Comparison of ENCODE assay signal across 8 mouse cellular contexts in the genomic region with DNA sequence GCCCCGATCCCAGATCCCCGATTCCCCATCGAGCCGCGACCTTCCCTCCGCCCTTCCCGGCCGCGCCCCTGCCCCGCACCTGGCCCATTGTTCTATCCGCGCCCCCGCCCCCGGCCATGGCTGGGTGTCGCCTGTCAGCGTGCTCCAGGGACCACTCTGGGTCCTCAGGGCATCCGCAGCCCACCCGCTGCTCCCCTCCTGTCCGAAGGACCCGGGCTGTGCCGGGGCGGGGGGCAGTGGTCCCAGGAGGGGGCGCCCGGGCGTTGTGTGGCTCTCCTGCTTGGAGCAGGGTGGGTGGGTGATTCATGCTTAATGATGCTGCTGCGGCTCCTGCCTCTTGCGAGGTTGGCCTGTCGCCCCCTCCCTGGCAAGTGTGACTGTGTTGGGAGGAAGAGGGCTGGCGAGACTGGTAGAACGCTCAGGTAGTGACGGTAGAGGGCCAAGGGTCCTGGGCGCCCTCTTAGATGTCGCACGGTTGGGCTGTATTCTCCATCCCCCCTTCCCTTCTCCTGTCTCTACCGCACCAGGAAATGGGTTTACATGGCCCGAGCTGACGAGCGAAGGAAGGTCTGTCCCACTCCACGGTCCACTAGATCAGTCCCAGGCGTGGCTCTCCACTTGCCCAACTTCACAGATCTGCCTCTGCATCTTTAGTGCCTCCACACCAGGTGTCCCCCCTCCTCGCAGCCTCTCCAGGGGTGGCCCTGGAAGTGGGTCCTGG. TPM values are rescaled to one million over a fixed set of nuclear protein-coding genes. Genes with fewer than 3 reads are reported as not detected.
DNase-seq lines count a peak whose midpoint lies in the region; ATAC-seq and TF ChIP-seq lines count a peak whose summit lies in the region.

No protein-coding gene starts in this region.

- ATAC-seq in heart, embryonic 15.5 days (replicated peaks; ENCODE audit: insufficient number of reproducible peaks, insufficient read depth, low FRiP score, low read depth): peak; percentile 7; the same call in 1 of the 2 replicates
- no peak for ATAC-seq in liver, embryonic 11.5 days (replicated peaks; ENCODE audit: low FRiP score)
- no peak for ATAC-seq in megakaryocyte progenitor cell, adult 5-6 weeks (replicated peaks; ENCODE audit: poor library complexity)

- H3K79me3 ChIP-seq in C2C12 (ENCODE audit: low read depth): peaks cover 52% of the 10 kb centered on the region

- peak overlapping the region; percentile 95 for H3K4me2 ChIP-seq in heart, embryonic 15.5 days
- peak overlapping the region; percentile 78 for H3K4me2 ChIP-seq in liver, embryonic 11.5 days

- peak; percentile 21 to 44 for DNase-seq in heart, adult 2 months
- no peak for DNase-seq in heart, adult 18-20 months
- peak; percentile 67 for DNase-seq in cerebellum, adult 9-10 months
- DNase-seq in liver, embryonic 11.5 days (ENCODE audit: low spot score): peak; percentile 51
- peak; percentile 63 to 73 for DNase-seq in right cerebral cortex, adult 2 months (ENCODE audit: low spot score in 2 of 2)

- no peaks in the 10 kb centered on the region for H3K36me3 ChIP-seq in heart, adult 2 months (ENCODE audit: control insufficient read depth, insufficient read depth, low read length)
- peaks cover 26% of the 10 kb centered on the region for H3K36me3 ChIP-seq in C2C12 (ENCODE audit: control insufficient read depth, insufficient read depth)
- no peaks in the 10 kb centered on the region for H3K36me3 ChIP-seq in heart, embryonic 15.5 days
- no peaks in the 10 kb centered on the region for H3K36me3 ChIP-seq in liver, embryonic 11.5 days (ENCODE audit: control insufficient read depth, insufficient read depth, low read length)

- H3K4me3 ChIP-seq in heart, adult 2 months: peak overlapping the region; percentile 59
- peak overlapping the region; percentile 68 for H3K4me3 ChIP-seq in C2C12 (ENCODE audit: insufficient read depth, poor library complexity, severe bottlenecking)
- H3K4me3 ChIP-seq in heart, embryonic 15.5 days: peak overlapping the region; percentile 86
- H3K4me3 ChIP-seq in liver, embryonic 11.5 days (ENCODE audit: low read depth, low read length): peak overlapping the region; percentile 68

- intact Hi-C loops in heart, adult 2 months (cut with DNase I): loop anchor here (5.0 kb wide), 1 partner anchor 46 kb away; no protein-coding TSS in a partner anchor

- peaks cover 3% of the 10 kb centered on the region for H3K4me1 ChIP-seq in heart, adult 2 months (ENCODE audit: control insufficient read depth, insufficient read depth, low read length)
- H3K4me1 ChIP-seq in heart, embryonic 15.5 days (replicated peaks): peaks cover 67% of the 10 kb centered on the region
- peaks cover 14% of the 10 kb centered on the region for H3K4me1 ChIP-seq in liver, embryonic 11.5 days (replicated peaks; ENCODE audit: control insufficient read depth, insufficient read depth, low read length)

- WGBS in heart, adult 2 months: 4% methylated on average over 41 of the region's 41 CpGs
- WGBS in heart, embryonic 15.5 days: 0% methylated on average over 36 of the region's 41 CpGs
- 1% methylated on average over 40 of the region's 41 CpGs for WGBS in liver, embryonic 11.5 days

- no peaks in the 10 kb centered on the region for H3K27me3 ChIP-seq in heart, adult 2 months (ENCODE audit: control insufficient read depth, insufficient read depth, low read length)
- H3K27me3 ChIP-seq in C2C12 (ENCODE audit: control insufficient read depth, insufficient read depth, insufficient read length): no peaks in the 10 kb centered on the region
- H3K27me3 ChIP-seq in heart, embryonic 15.5 days: peaks cover 4% of the 10 kb centered on the region; the same call in 1 of the 2 replicates
- H3K27me3 ChIP-seq in liver, embryonic 11.5 days (replicated peaks; ENCODE audit: control insufficient read depth, insufficient read depth, low read length): peaks cover 64% of the 10 kb centered on the region

- no peaks in the 10 kb centered on the region for H3K79me2 ChIP-seq in heart, adult 2 months (replicated peaks; ENCODE audit: control insufficient read depth, insufficient read depth, low read length)
- H3K79me2 ChIP-seq in C2C12 (ENCODE audit: control insufficient read depth, insufficient read depth): peaks cover 54% of the 10 kb centered on the region

- H3K9me3 ChIP-seq in heart, embryonic 15.5 days (replicated peaks): no peaks in the 10 kb centered on the region
- H3K9me3 ChIP-seq in liver, embryonic 11.5 days (ENCODE audit: control insufficient read depth, low read length): no peaks in the 10 kb centered on the region

- H3ac ChIP-seq in C2C12 (ENCODE audit: control insufficient read depth, insufficient read length, low read depth): peak overlapping the region; percentile 97

- TF ChIP-seq EP300 in heart, adult 2 months (IDR thresholded peaks at IDR 0.05; ENCODE audit: insufficient read depth, low read depth, low read length): no peak

- no peak for TF ChIP-seq POLR2A in heart, adult 2 months (IDR thresholded peaks at IDR 0.05; ENCODE audit: insufficient read depth, low read depth, low read length)

- no peak overlapping the region for H3K27ac ChIP-seq in heart, adult 2 months
- peak overlapping the region; percentile 85 for H3K27ac ChIP-seq in heart, embryonic 15.5 days
- no peak overlapping the region for H3K27ac ChIP-seq in liver, embryonic 11.5 days (ENCODE audit: low read depth, low read length)

- peak overlapping the region; percentile 80 for H3K9ac ChIP-seq in heart, adult 2 months (ENCODE audit: low read depth, low read length)
- H3K9ac ChIP-seq in heart, embryonic 15.5 days: peak overlapping the region; percentile 93
- peak overlapping the region; percentile 70 for H3K9ac ChIP-seq in liver, embryonic 11.5 days (ENCODE audit: low read depth, low read length)

- 0 out of 2 replicates have a peak, but pooled peaks have one; percentile 18 for TF ChIP-seq CTCF in heart, adult 2 months (IDR thresholded peaks at IDR 0.05)
- peak; percentile 30 for TF ChIP-seq CTCF in C2C12 (IDR thresholded peaks at IDR 0.05; ENCODE audit: control insufficient read depth, insufficient read depth, insufficient read length)

TF ChIP-seq in C2C12, 6 proteins besides CTCF, POLR2A, EP300 and RAD21:
- no peak for TF ChIP-seq USF1 (IDR thresholded peaks at IDR 0.05; ENCODE audit: low read depth)
- TF ChIP-seq MAX (IDR thresholded peaks at IDR 0.05): no peak
- TF ChIP-seq FOSL1 (IDR thresholded peaks at IDR 0.05; ENCODE audit: insufficient read depth, low read length, poor library complexity, severe bottlenecking): no peak
- no peak for TF ChIP-seq MYOD1 (IDR thresholded peaks at IDR 0.05; ENCODE audit: control insufficient read depth, insufficient read length, low read depth)
- TF ChIP-seq CEBPB (IDR thresholded peaks at IDR 0.05; ENCODE audit: low read depth): no peak
- TF ChIP-seq MYOG (IDR thresholded peaks at IDR 0.05; ENCODE audit: control insufficient read depth, extremely low read depth, insufficient read length): no peak

RNA-seq across cellular contexts. Expression of a gene that starts 0.8 kb away (rescaled TPM):
- 10 to 100 TPM; 11.8 to 14.1 TPM for total RNA-seq in heart, adult 2 months (2021)
- polyA plus RNA-seq in heart, adult 2 months (2012; rRNA removed): 5.9 and 8.3 TPM in 2 replicates
- total RNA-seq in heart, adult 18-20 months (2021): 10 to 100 TPM; 12.2 to 12.7 TPM
- polyA plus RNA-seq in C2C12 (2012; fragmentation: generic; extraction: Trizol): 58.6 TPM
- polyA plus RNA-seq in heart, embryonic 15.5 days (2015; fragmentation: Nextera tagmentation; extraction: Ambion mirVana): 33.7 and 35.1 TPM in 2 replicates
- polyA plus RNA-seq in liver, embryonic 11.5 days (2014; fragmentation: Nextera tagmentation; extraction: Ambion mirVana): 8.5 and 11.3 TPM in 2 replicates
- 1.2 and 2.3 TPM in 2 replicates for total RNA-seq in megakaryocyte progenitor cell, adult 5-6 weeks (2015)
- total RNA-seq in megakaryocyte progenitor cell, adult 5-6 weeks (2017): 1.7 TPM in 2 replicates

Comparison
In these comparisons a context has a peak if more than half of its experiments do, and no peak if none do; other contexts are left out.
1. DNase-seq: peak in heart, adult 2 months (2 of 2), cerebellum, adult 9-10 months (single experiment), liver, embryonic 11.5 days (single experiment) and right cerebral cortex, adult 2 months (2 of 2); none in heart, adult 18-20 months (0 of 2).
2. Peak in every context shown above with its lines, with median percentiles within 50 percentile points of each other: H3K4me3 ChIP-seq and H3K9ac ChIP-seq.